Mouse (Mus musculus): Measurements from ENCODE around the gene Tfpi. TPM values are rescaled to one million over a fixed set of nuclear protein-coding genes. Genes with fewer than 3 reads are reported as not detected.

The Tfpi gene
- polyA plus RNA-seq, 1 experiment, result 0.31 TPM

- Histone ChIP-seq H3K9me3 (no peaks in the 10 kb centered on the region), H3K4me1 (peaks cover 9% of the 10 kb centered on the region), H3K27me3 (replicated peaks) (no peaks in the 10 kb centered on the region), H3K4me3 (replicated peaks) (no peak overlapping the region), H3K36me3 (replicated peaks; ENCODE audit: low read length) (peaks cover 3% of the 10 kb centered on the region)
- TF ChIP-seq GATA1 (IDR thresholded peaks at IDR 0.05; ENCODE audit: borderline replicate concordance, low read length), result no peak
- no peak for TF ChIP-seq FLI1 (IDR thresholded peaks at IDR 0.05; ENCODE audit: low read length)
Measured at GRCm38 (mm10) chr2:84383828-84384227, 92.7 kb downstream of the Tfpi start.

Other genes with a start within 250 kb of the Tfpi start
- gene Calcrl, start 51.4 kb downstream of the Tfpi start, polyA plus RNA-seq (2012; ENCODE audit: insufficient read depth, low replicate concordance), result 0.08 TPM in 1 of 2 replicates, not detected in the other
- 0.71 and 4.4 TPM in 2 replicates for gene Ctnnd1, start 174.0 kb upstream of the Tfpi start, polyA plus RNA-seq (2012; ENCODE audit: insufficient read depth, low replicate concordance)
- 0.02 TPM in 1 of 2 replicates, not detected in the other for gene Btbd18, start 182.3 kb upstream of the Tfpi start, polyA plus RNA-seq (2012; ENCODE audit: insufficient read depth, low replicate concordance)
- gene Selenoh, start 194.0 kb upstream of the Tfpi start, polyA plus RNA-seq (2012; ENCODE audit: insufficient read depth, low replicate concordance), result 72.9 and 130 TPM in 2 replicates
- not detected in 2 replicates for gene Gm28635, start 201.3 kb upstream of the Tfpi start, polyA plus RNA-seq (2012; ENCODE audit: insufficient read depth, low replicate concordance)
- gene Med19, start 201.6 kb upstream of the Tfpi start, polyA plus RNA-seq (2012; ENCODE audit: insufficient read depth, low replicate concordance), result 8.7 and 9.7 TPM in 2 replicates
- 2.4 TPM in 1 of 2 replicates, not detected in the other for gene Tmx2, start 202.4 kb upstream of the Tfpi start, polyA plus RNA-seq (2012; ENCODE audit: insufficient read depth, low replicate concordance)
- 14.8 and 20.0 TPM in 2 replicates for gene Zdhhc5, start 238.4 kb upstream of the Tfpi start, polyA plus RNA-seq (2012; ENCODE audit: insufficient read depth, low replicate concordance)

Data from megakaryocyte, embryonic 14.5 days (primary cell).